Mouse (Mus musculus): Measurements from ENCODE around the gene Pip5k1c. TPM values are rescaled to one million over a fixed set of nuclear protein-coding genes. Genes with fewer than 3 reads are reported as not detected.
A peak's percentile ranks its signal among the peaks of the same experiment; 100 is the strongest.

The Pip5k1c gene
- polyA plus RNA-seq, 1 experiment, result 23.3 TPM

DNA sequence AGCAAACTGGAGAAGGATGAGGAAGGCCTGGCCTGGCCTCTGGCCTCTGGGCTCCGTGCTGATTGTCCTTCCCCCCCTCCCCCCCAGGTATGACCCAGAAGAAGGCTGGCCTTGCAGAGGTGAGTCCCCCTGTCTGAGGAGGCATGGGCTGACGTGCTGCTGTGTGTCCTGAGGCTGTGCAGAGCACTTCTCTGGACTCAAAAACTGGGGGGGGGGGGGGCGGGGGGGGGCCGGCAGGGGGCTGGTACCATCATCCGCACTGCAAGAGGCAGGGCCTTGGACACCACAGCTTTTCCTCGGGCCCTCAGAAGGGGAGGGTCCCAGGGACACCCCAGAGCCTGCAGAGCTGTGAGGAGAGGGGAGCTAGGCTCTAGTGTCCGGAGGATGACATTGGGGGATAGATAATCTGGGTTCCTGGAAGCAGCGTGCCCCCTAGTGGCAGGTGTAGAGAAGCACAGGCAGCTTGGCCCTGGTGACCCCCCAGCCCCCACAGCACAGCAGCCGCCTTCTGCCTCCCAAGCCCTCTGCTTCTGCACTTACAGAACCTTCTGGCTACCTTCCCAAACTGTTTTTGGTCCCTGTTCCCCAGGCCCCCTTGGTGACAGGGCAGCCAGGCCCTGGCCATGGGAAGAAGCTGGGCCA lies 12.0 kb downstream of the Pip5k1c start:
- H3ac ChIP-seq (ENCODE audit: control insufficient read depth, insufficient read length), result no peak overlapping the region
- TF ChIP-seq POLR2AphosphoS2 (IDR thresholded peaks at IDR 0.05; ENCODE audit: insufficient read length, low read depth) (no peak), POLR2A (IDR thresholded peaks at IDR 0.05; ENCODE audit: insufficient read length, low read depth) (no peak), MYOD1 (IDR thresholded peaks at IDR 0.05; ENCODE audit: control insufficient read depth in 1 of 3, insufficient read length in 2 of 3, low read depth in 2 of 3) (peak in 1 of 3 experiments; percentile 21)
- H3K4me2 ChIP-seq (ENCODE audit: low read depth), result no peak overlapping the region
- H3K36me3 ChIP-seq (ENCODE audit: control insufficient read depth, insufficient read depth), result no peaks in the 10 kb centered on the region
- no peak overlapping the region for H3K4me3 ChIP-seq
- no peaks in the 10 kb centered on the region for H3K27me3 ChIP-seq (ENCODE audit: control insufficient read depth, insufficient read depth, insufficient read length)
- peaks cover 5% of the 10 kb centered on the region for H3K79me2 ChIP-seq (ENCODE audit: control insufficient read depth, insufficient read depth)

- no peak for TF ChIP-seq POLR2A (IDR thresholded peaks at IDR 0.05; ENCODE audit: insufficient read length, low read depth)
- Histone ChIP-seq H3K79me2 (ENCODE audit: control insufficient read depth, insufficient read depth) (peaks cover 5% of the 10 kb centered on the region), H3K36me3 (ENCODE audit: control insufficient read depth, insufficient read depth) (no peaks in the 10 kb centered on the region), H3K4me2 (ENCODE audit: low read depth) (no peak overlapping the region), H3ac (ENCODE audit: control insufficient read depth, insufficient read length) (no peak overlapping the region), H3K4me3 (no peak overlapping the region), H3K27me3 (ENCODE audit: control insufficient read depth, insufficient read depth, insufficient read length) (no peaks in the 10 kb centered on the region)
Measured at GRCm38 (mm10) chr10:81305663-81306062, 12.9 kb downstream of the Pip5k1c start.

GRCm38 (mm10) chr10:81306173-81306668 lies 13.5 kb downstream of the Pip5k1c start:
- Histone ChIP-seq H3K79me2 (ENCODE audit: control insufficient read depth, insufficient read depth) (peaks cover 5% of the 10 kb centered on the region), H3K4me3 (no peak overlapping the region), H3K36me3 (ENCODE audit: control insufficient read depth, insufficient read depth) (no peaks in the 10 kb centered on the region), H3K27me3 (ENCODE audit: control insufficient read depth, insufficient read depth, insufficient read length) (no peaks in the 10 kb centered on the region), H3ac (ENCODE audit: control insufficient read depth, insufficient read length) (no peak overlapping the region), H3K4me2 (ENCODE audit: low read depth) (no peak overlapping the region)
- TF ChIP-seq POLR2AphosphoS2 (IDR thresholded peaks at IDR 0.05; ENCODE audit: insufficient read length, low read depth), result no peak

- H3ac ChIP-seq (ENCODE audit: control insufficient read depth, insufficient read length), result no peak overlapping the region
- TF ChIP-seq MYOG (IDR thresholded peaks at IDR 0.05; ENCODE audit: control insufficient read depth in 1 of 3, insufficient read depth in 1 of 3, insufficient read length in 2 of 3, low read depth in 2 of 3) (peak in 1 of 3 experiments; percentile 17), MYOD1 (IDR thresholded peaks at IDR 0.05; ENCODE audit: control insufficient read depth in 1 of 3, insufficient read length in 2 of 3, low read depth in 2 of 3) (peak in 1 of 3 experiments; percentile 70), TCF12 (IDR thresholded peaks at IDR 0.05; ENCODE audit: insufficient read depth, poor library complexity, severe bottlenecking) (no peak), REST (IDR thresholded peaks at IDR 0.05; ENCODE audit: insufficient read depth, insufficient read length) (no peak), E2F4 (IDR thresholded peaks at IDR 0.05; ENCODE audit: insufficient read depth) (no peak), TCF3 (IDR thresholded peaks at IDR 0.05; ENCODE audit: insufficient read length, low read depth) (no peak), CEBPB (IDR thresholded peaks at IDR 0.05; ENCODE audit: insufficient read depth, poor library complexity, severe bottlenecking) (no peak), USF1 (IDR thresholded peaks at IDR 0.05; ENCODE audit: low read depth) (no peak), POLR2A (IDR thresholded peaks at IDR 0.05; ENCODE audit: insufficient read length, low read depth) (no peak)
- H3K4me3 ChIP-seq, result no peak overlapping the region
- no peaks in the 10 kb centered on the region for H3K27me3 ChIP-seq (ENCODE audit: control insufficient read depth, insufficient read depth, insufficient read length)
- no peaks in the 10 kb centered on the region for H3K36me3 ChIP-seq (ENCODE audit: control insufficient read depth, insufficient read depth)
- no peak overlapping the region for H3K4me2 ChIP-seq (ENCODE audit: low read depth)
- H3K79me2 ChIP-seq (ENCODE audit: control insufficient read depth, insufficient read depth), result peaks cover 5% of the 10 kb centered on the region
Measured at GRCm38 (mm10) chr10:81306837-81307682, 14.3 kb downstream of the Pip5k1c start.

- no peak overlapping the region for H3K4me2 ChIP-seq (ENCODE audit: low read depth)
- TF ChIP-seq USF1 (IDR thresholded peaks at IDR 0.05; ENCODE audit: low read depth), result no peak
- TF ChIP-seq CEBPB (IDR thresholded peaks at IDR 0.05; ENCODE audit: insufficient read depth, poor library complexity, severe bottlenecking), result no peak
- no peak for TF ChIP-seq TCF12 (IDR thresholded peaks at IDR 0.05; ENCODE audit: insufficient read depth, poor library complexity, severe bottlenecking)
- TF ChIP-seq MYOG (IDR thresholded peaks at IDR 0.05; ENCODE audit: control insufficient read depth in 1 of 3, insufficient read depth in 1 of 3, insufficient read length in 2 of 3, low read depth in 2 of 3), result no peak
- no peak for TF ChIP-seq MYOD1 (IDR thresholded peaks at IDR 0.05; ENCODE audit: control insufficient read depth in 1 of 3, insufficient read length in 2 of 3, low read depth in 2 of 3)
- no peak for TF ChIP-seq POLR2A (IDR thresholded peaks at IDR 0.05; ENCODE audit: insufficient read length, low read depth)
- TF ChIP-seq MAX (IDR thresholded peaks at IDR 0.05; ENCODE audit: low read depth), result no peak
- no peak for TF ChIP-seq TCF3 (IDR thresholded peaks at IDR 0.05; ENCODE audit: insufficient read length, low read depth)
- no peak for TF ChIP-seq SRF (IDR thresholded peaks at IDR 0.05; ENCODE audit: control insufficient read depth, insufficient read length, low read depth)
- TF ChIP-seq POLR2AphosphoS2 (IDR thresholded peaks at IDR 0.05; ENCODE audit: insufficient read length, low read depth), result no peak
- no peak for TF ChIP-seq REST (IDR thresholded peaks at IDR 0.05; ENCODE audit: insufficient read depth, insufficient read length)
- H3K79me2 ChIP-seq (ENCODE audit: control insufficient read depth, insufficient read depth), result no peaks in the 10 kb centered on the region
- no peak overlapping the region for H3ac ChIP-seq (ENCODE audit: control insufficient read depth, insufficient read length)
- no peaks in the 10 kb centered on the region for H3K36me3 ChIP-seq (ENCODE audit: control insufficient read depth, insufficient read depth)
- no peak overlapping the region for H3K4me3 ChIP-seq
- no peaks in the 10 kb centered on the region for H3K27me3 ChIP-seq (ENCODE audit: control insufficient read depth, insufficient read depth, insufficient read length)
Measured at GRCm38 (mm10) chr10:81309571-81309970, 16.8 kb downstream of the Pip5k1c start.

All from myocyte (in vitro differentiated cells).